Mouse (Mus musculus) lung, adult 2 months (tissue): ENCODE results near the gene Dazl.

ENCODE experiments used
- CTCF ChIP-seq: fragments of 200-500 bp; IDR thresholded peaks from 2 replicates; pipeline ENCODE4 v1.5.1; 2011; ENCODE audit warnings: mild to moderate bottlenecking, low read length, control low read depth; ENCODE audit not compliant: insufficient read depth
- POLR2A ChIP-seq: fragments of 200-500 bp; IDR thresholded peaks from 2 replicates; pipeline ENCODE4 v1.6.1; 2011; ENCODE audit warnings: low read depth, mild to moderate bottlenecking, control low read depth, low read length, borderline replicate concordance; ENCODE audit errors: extremely low read depth

- TF ChIP-seq CTCF: no peak
- TF ChIP-seq POLR2A: no peak
Measured at GRCm38 (mm10) chr17:50308059-50308647, 14.7 kb upstream of the Dazl start.
